Mouse (Mus musculus) cerebellum, adult 2 months (tissue): ENCODE measurements around the gene Gm35549.

Source experiments
- CTCF ChIP-seq: fragments of 200-500 bp; IDR thresholded peaks from 2 replicates; pipeline ENCODE4 v1.5.1; 2011; ENCODE audit warnings: low read depth, mild to moderate bottlenecking, control low read depth, low read length, moderate library complexity, borderline replicate concordance; ENCODE audit not compliant: insufficient read depth
- POLR2A ChIP-seq: fragments of 200-500 bp; IDR thresholded peaks from 2 replicates; pipeline ENCODE4 v1.6.1; 2011; ENCODE audit warnings: low read length, control low read depth, borderline replicate concordance; ENCODE audit not compliant: insufficient read depth

DNA sequence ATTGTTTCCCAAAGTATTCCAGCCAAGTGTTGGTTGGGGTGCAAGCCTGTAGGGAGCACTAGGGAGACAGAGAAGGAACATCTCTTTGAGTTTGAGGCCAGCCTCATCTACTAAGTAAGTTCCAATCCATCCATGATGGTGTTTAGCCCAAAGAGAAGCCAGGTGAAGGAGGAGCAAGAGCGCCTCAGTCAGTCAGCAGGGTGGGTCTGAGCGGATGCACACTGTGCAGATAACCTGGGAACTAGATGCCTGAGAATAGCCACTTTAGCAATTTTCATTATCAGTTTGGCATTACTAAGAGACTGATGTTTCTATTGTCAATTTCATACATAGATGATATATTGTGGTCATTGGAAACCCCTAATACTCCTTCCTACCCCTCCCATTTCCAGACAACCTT lies 29.1 kb downstream of the Gm35549 start:
- TF ChIP-seq POLR2A (no peak), CTCF (no peak)
